Mouse (Mus musculus): ENCODE results near the gene Olfr527.

GRCm38 (mm10) chr7:140319861-140320385 lies 13.9 kb upstream of the Olfr527 start:
- no peak for TF ChIP-seq CTCF (IDR thresholded peaks at IDR 0.05; ENCODE audit: borderline replicate concordance, insufficient read depth, low read length)
- no peak for TF ChIP-seq POLR2A (IDR thresholded peaks at IDR 0.05; ENCODE audit: low read depth, low read length)
